Mouse (Mus musculus) Patski (cell line): ENCODE data around the gene Kif1b. TPM values are rescaled to one million over a fixed set of nuclear protein-coding genes. Genes with fewer than 3 reads are reported as not detected.
"Not testable (repeated sequence)": the region's sequence is repeated elsewhere in the genome, so short reads cannot be mapped to it uniquely, and the experiment has no call there.

ENCODE experiments used
- ATAC-seq: fragments of 100-300 bp; one replicate; pipeline ENCODE4 v1.8.0; 2021
- CTCF ChIA-PET: fragments of 350-600 bp; sonication (Branson Sonifier 250); formaldehyde crosslinking; loops from one replicate; lab custom pipeline; 2022; ENCODE audit warnings: inconsistent platforms; lab: Charles Lee
- POLR2A ChIA-PET: fragments of 350-600 bp; sonication (Branson Sonifier 250); formaldehyde crosslinking; loops from one replicate; lab custom pipeline; 2022; ENCODE audit warnings: antibody characterized with exemption, inconsistent platforms; lab: Charles Lee
- DNase-seq: peaks from one replicate; pipeline ENCODE4 v3.0.0-alpha.2; 2011; ENCODE audit warnings: low read depth, low spot score
- H3K27me3 ChIP-seq: fragments of 371-371 bp; one replicate; pipeline ENCODE4 v1.5.1; 2021
- CTCF ChIP-seq: fragments of 100-300 bp; IDR thresholded peaks from one replicate; pipeline ENCODE4 v1.5.1; 2021
- in situ Hi-C: fragments of 300-500 bp; cut with MboI; formaldehyde crosslinking; loops from 3 replicates; pipeline ENCODE4 v1.11.1; 2018; ENCODE audit warnings: low pct_unique_long_range_greater_than_20kb, mixed read lengths
- polyA plus RNA-seq: library from polyadenylated mRNA; unstranded; gene quantifications from one replicate; pipeline ENCODE4 v1.2.3, GENCODE M21; 2021

The Kif1b gene
- polyA plus RNA-seq, 1 experiment from 2014 or later = 32.9 TPM

DNA sequence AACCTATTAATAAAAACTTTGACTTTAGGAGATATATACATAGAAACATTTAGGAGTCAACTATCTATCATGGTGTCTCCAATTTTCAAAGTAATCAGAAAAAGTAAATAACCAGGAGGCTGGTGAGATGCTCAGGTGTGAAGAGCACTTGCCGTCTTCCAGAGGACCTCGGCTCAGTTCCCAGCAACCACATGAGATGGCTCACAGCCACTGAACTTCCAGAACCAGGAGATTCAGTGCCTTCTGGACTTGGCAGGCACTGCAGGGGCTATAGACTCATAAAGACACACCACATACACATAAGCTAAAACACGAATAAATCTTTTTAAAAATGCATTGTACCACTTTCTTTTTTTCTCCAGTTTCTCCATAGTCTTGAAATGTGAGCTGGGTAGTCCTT, 79.2 kb downstream of the Kif1b start:
- CTCF ChIA-PET = interaction anchor here (0.9 to 1.2 kb wide), 2 partner anchors 12 to 26 kb away, joined by 3 read pairs; no protein-coding TSS in a partner anchor
- no peaks in the 10 kb centered on the region for H3K27me3 ChIP-seq
- ATAC-seq = no peak
- in situ Hi-C loops = no loop called here
- TF ChIP-seq CTCF = no peak
- POLR2A ChIA-PET = no interaction called here
- no peak for DNase-seq

DNA sequence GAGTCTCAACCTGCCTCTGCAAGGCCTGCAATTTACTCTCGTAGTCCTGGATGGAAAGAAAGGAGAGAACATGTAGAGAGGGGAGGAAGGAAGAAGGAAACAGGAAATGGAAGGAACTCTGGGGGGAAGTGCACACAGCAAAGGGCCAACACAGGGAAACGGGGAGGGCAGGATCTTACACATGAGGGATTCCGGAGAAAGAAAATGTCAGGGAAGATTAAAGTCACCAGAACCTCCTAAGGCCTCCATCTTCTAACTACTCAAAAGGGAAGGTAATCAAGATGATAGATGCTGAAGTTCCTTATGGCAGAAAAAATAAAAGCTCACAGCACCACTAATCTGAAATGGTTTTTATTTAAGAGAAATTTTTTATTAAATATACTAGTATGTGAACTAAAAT, 81.2 kb downstream of the Kif1b start:
- TF ChIP-seq CTCF = no peak
- CTCF ChIA-PET = no interaction called here
- no peak for DNase-seq
- POLR2A ChIA-PET = no interaction called here
- in situ Hi-C loops = no loop called here
- no peaks in the 10 kb centered on the region for H3K27me3 ChIP-seq
- no peak for ATAC-seq

DNA sequence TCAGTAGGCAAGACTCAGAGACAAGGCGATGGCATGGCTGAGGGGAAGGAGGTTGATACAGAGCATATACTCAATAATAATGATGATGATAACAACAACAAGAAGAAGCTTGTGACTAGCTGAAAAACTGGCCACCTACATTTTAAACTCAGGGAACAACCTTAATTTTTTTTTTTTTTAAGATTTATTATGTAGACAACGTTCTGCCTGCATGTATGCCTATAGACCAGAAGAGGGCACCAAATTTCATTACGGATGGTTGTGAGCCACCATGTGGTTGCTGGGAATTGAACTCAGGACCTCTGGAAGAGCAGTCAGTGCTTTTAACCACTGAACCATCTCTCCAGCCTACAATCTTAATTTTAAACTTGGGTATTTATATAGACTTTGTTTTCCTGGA, 84.0 kb downstream of the Kif1b start:
- POLR2A ChIA-PET = no interaction called here
- ATAC-seq = no peak
- CTCF ChIA-PET = no interaction called here
- TF ChIP-seq CTCF = no peak
- in situ Hi-C loops = no loop called here
- H3K27me3 ChIP-seq = no peaks in the 10 kb centered on the region
- DNase-seq = no peak

DNA sequence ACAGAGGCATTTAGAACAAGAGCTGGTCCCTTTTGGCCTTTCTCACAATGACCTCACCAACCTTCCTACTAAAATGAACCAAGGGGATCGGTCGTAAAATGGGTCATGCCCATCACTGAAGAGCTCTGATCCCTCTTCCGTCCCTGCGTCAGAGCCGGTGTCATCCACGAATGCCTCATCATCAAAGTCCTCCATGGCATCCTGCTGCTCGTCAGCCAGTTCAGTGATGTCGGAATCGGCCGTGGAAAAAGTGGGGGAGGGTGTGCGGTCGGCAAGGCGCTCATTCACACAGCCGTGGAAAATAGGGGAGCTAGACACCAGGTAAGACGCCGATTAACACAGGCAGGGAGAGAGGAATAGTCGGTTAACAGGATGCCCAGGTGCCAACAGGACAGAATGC, 87.0 kb downstream of the Kif1b start:
- H3K27me3 ChIP-seq = no peaks in the 10 kb centered on the region
- ATAC-seq = no peak
- ChIA-PET CTCF (interaction anchor here (1.2 to 1.6 kb wide), 2 partner anchors 15 to 88 kb away, joined by 3 to 4 read pairs; no protein-coding TSS in a partner anchor), POLR2A (no interaction called here)
- DNase-seq = no peak
- in situ Hi-C loops = no loop called here
- no peak for TF ChIP-seq CTCF

DNA sequence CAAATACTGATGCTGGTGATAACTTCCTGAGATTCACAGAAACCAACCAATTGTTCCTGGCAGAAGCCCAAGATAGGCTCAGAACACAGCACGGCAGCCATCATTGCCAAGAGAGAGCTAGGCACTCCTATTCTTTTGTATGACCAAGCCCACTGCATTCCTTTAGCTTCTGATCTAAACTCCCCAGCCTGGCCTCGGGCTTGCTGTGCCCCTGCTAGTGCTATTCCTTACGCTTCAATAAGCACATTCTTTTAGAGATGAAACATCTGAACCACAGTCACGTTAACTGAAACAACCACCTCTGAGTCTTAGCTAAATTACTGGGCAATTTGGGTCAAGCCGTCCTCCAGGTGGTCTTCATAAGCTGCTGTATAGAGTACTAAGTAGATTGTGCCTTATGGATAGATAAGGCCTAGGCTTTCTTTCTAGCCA, 87.4 kb downstream of the Kif1b start:
- no peak for ATAC-seq
- in situ Hi-C loops = no loop called here
- H3K27me3 ChIP-seq = no peaks in the 10 kb centered on the region
- POLR2A ChIA-PET = no interaction called here
- CTCF ChIA-PET = interaction anchor here (1.2 to 1.6 kb wide), 2 partner anchors 15 to 88 kb away, joined by 3 to 4 read pairs; no protein-coding TSS in a partner anchor
- DNase-seq = peak; percentile 25
- no peak for TF ChIP-seq CTCF

DNA sequence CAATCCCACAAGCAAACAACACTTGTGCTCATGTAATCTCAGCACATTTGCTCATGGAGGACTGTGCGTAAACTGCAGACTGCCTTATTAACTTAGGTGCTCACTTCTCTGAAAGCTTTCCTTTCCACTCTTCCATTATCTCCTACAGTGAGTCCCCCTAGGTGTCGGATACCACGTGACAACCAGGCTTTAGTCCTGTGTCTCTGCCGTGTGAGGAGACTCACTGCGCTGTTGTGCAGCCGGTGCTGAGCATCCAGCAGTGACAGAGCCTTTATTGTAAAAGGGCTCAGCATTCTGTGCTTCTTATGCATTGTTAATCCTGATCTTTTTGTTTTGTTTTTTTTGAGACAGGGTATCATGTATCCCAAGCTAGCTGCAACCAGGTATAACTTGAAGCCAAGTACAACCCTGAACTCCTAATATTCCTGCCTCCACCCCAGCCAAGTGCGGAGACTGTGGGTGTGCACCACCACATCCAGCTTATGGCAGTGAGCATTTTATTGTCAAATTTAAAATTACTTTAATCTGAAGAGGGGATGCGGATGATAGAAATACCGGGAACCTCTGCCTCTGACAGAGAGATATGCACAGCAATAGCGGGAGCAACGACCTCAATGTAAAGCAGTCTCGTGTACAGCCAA, 88.0 kb downstream of the Kif1b start:
- in situ Hi-C loops = no loop called here
- TF ChIP-seq CTCF = no peak

DNA sequence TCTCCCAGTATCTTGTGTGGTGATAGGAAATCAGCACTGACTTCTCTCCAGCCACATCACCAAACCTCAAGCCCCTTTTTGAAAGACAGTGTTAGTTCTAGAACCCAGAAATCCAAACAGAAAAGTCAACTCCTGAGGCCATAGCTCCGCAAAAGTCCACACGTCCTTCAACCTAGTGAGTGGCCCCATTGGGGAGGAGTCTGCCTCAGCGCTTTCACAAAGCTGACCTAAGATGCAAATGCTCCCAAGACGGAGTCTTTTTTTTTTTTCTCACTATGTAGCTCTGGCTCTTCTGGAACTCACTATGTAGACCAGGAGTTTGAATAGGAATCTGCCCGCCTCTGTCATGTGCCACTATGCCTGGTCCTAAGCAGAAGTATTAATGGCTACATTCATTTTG, 89.0 kb downstream of the Kif1b start:
- H3K27me3 ChIP-seq = no peaks in the 10 kb centered on the region
- TF ChIP-seq CTCF = no peak
- CTCF ChIA-PET = no interaction called here
- ATAC-seq (no peak), DNase-seq (no peak)
- POLR2A ChIA-PET = no interaction called here
- in situ Hi-C loops = no loop called here

More for the DNA sequence above, 88.0 kb downstream of the Kif1b start:
- CTCF ChIA-PET = interaction anchor here (1.2 to 1.6 kb wide), 2 partner anchors 14 to 89 kb away, joined by 3 to 4 read pairs; no protein-coding TSS in a partner anchor
- ATAC-seq (no peak), DNase-seq (no peak)
- POLR2A ChIA-PET = no interaction called here
- no peaks in the 10 kb centered on the region for H3K27me3 ChIP-seq

DNA sequence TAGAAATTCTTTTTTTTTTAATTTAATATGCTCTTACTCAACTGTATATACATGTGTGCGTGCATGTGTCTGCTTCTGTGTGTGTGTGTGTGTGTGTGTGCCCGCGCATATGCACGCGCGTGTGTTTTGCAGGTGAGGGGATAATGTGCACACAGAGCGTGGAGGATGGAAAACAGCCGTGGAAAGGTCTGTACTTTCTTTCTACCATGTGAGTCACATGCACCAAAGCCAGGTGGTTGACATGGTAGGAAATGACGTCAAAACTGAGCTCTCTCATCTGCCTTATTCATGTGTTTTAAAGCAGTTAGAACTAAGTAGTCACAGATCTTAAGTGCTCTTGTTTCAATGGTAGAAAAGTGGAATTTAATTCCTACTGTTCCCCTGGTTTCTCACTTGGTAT, 91.5 kb downstream of the Kif1b start:
- ATAC-seq = no peak

DNA sequence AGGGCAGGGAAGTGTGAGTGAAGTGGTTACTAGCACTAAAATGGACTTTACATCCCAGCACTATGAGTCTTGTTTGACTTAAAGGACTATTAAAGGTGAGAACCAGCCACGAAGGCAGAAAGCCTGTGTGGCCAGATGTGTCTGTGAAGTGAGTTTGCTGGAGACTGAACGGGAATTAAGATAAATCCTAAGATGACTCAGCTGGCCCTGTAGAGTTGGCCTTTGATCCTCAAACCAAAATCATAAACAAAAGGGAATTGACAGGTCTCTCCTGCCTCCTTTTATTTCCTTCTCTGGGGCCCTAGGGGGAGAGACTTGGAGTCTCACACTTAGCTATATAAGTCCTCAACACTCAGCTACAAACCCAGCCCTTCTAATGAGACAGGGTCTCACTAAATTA, 92.1 kb downstream of the Kif1b start:
- H3K27me3 ChIP-seq = no peaks in the 10 kb centered on the region
- ATAC-seq = no peak
- CTCF ChIA-PET = interaction anchor here (1.2 to 1.9 kb wide), 2 partner anchors 10 to 93 kb away, joined by 4 to 5 read pairs; no protein-coding TSS in a partner anchor
- in situ Hi-C loops = no loop called here
- POLR2A ChIA-PET = no interaction called here
- no peak for TF ChIP-seq CTCF
- no peak for DNase-seq

More for the DNA sequence above, 91.5 kb downstream of the Kif1b start:
- DNase-seq = no peak
- POLR2A ChIA-PET = no interaction called here
- CTCF ChIA-PET = interaction anchor here (1.9 kb wide), 1 partner anchor 10 kb away, joined by 5 read pairs; no protein-coding TSS in a partner anchor
- in situ Hi-C loops = no loop called here
- no peaks in the 10 kb centered on the region for H3K27me3 ChIP-seq
- no peak for TF ChIP-seq CTCF

DNA sequence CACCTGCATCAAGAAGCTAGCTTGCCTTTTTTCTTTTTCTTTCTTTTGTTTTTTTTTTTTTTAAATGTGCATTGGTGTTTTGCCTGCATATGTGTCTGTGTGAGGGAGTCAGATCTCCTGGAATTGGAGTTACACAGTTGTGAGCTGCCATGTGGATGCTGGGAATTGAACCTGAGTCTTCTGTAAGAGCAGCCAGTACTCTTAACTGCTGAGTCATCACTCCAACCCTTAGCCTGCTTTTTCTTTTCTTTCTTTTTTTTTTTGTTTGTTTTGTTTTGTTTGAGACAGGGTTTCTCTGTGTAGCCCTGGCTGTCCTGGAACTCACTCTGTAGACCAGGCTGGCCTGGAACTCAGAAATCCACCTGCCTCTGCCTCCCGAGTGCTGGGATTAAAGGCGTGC, 93.0 kb downstream of the Kif1b start:
- H3K27me3 ChIP-seq, ATAC-seq, POLR2A ChIA-PET, DNase-seq, in situ Hi-C loops: not testable (repeated sequence)
- CTCF ChIA-PET = interaction anchor here (1.2 to 1.9 kb wide), 2 partner anchors 9 to 94 kb away, joined by 4 to 5 read pairs; no protein-coding TSS in a partner anchor

DNA sequence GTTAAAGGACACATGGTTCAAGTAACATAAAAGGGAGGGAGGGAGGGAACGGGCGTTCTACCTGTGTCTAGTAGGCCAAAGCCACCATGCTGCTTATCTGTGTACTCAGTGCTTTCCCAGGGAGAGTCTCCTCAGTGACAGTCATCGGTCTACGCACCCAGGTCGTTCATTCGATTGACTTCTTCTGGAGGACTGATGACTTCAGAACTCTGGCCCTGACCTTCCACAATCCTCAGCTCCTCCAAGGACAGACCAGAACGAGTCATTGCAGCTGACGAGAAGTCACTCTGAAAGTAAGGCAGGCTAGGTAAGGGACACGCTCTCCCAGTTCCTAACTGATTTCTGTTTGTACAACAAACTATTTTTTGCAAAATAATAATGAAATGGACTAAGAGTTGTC, 94.0 kb downstream of the Kif1b start:
- no peak for DNase-seq
- TF ChIP-seq CTCF = no peak
- in situ Hi-C loops = no loop called here
- no peaks in the 10 kb centered on the region for H3K27me3 ChIP-seq
- CTCF ChIA-PET = no interaction called here
- ATAC-seq = no peak
- POLR2A ChIA-PET = no interaction called here

DNA sequence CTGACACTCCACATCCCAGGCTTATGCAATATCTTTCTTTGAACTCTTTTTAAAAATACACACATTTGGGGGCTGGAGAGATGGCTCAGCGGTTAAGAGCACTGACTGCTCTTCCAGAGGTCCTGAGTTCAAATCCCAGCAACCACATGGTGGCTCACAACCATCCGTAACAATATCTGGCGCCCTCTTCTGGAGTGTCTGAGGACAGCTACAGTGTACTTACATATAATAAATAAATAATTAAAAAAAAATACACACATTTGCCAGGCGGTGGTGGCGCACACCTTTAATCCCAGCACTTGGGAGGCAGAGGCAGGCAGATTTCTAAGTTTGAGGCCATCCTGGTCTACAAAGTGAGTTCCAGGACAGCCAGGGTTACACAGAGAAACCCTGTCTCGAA, 96.1 kb downstream of the Kif1b start:
- POLR2A ChIA-PET = not testable (repeated sequence)

More for the DNA sequence above, 96.1 kb downstream of the Kif1b start:
- in situ Hi-C loops, ATAC-seq, H3K27me3 ChIP-seq, DNase-seq: not testable (repeated sequence)
- CTCF ChIA-PET = interaction anchor here (1.0 kb wide), 1 partner anchor 12 kb away, joined by 3 read pairs; no protein-coding TSS in a partner anchor
